Mouse (Mus musculus): ENCODE results near the gene Pam16. TPM values are rescaled to one million over a fixed set of nuclear protein-coding genes. Genes with fewer than 3 reads are reported as not detected.

Gene Pam16
- polyA plus RNA-seq, 1 experiment from 2014 or later: 114 TPM

- Histone ChIP-seq H3K27ac (peak overlapping the region; percentile 46; the same call in 1 of the 2 replicates), H3K4me2 (no peak overlapping the region), H3K4me3 (replicated peaks) (no peak overlapping the region), H3K36me3 (replicated peaks) (peaks cover 30% of the 10 kb centered on the region), H3K4me1 (peaks cover 59% of the 10 kb centered on the region), H3K27me3 (no peaks in the 10 kb centered on the region), H3K9ac (no peak overlapping the region), H3K9me3 (no peaks in the 10 kb centered on the region)
- WGBS: 40% methylated on average over 5 of the region's 5 CpGs
- ATAC-seq (ENCODE audit: low FRiP score): 0 out of 2 replicates have a peak, but pooled peaks have one; percentile 12
Observed at GRCm38 (mm10) chr16:4606431-4607084, 18.2 kb downstream of the Pam16 start.

GRCm38 (mm10) chr16:4605514-4606131 lies 19.2 kb downstream of the Pam16 start:
- Histone ChIP-seq H3K27ac (peak overlapping the region; percentile 46; the same call in 1 of the 2 replicates), H3K4me3 (replicated peaks) (no peak overlapping the region), H3K27me3 (no peaks in the 10 kb centered on the region)

DNA sequence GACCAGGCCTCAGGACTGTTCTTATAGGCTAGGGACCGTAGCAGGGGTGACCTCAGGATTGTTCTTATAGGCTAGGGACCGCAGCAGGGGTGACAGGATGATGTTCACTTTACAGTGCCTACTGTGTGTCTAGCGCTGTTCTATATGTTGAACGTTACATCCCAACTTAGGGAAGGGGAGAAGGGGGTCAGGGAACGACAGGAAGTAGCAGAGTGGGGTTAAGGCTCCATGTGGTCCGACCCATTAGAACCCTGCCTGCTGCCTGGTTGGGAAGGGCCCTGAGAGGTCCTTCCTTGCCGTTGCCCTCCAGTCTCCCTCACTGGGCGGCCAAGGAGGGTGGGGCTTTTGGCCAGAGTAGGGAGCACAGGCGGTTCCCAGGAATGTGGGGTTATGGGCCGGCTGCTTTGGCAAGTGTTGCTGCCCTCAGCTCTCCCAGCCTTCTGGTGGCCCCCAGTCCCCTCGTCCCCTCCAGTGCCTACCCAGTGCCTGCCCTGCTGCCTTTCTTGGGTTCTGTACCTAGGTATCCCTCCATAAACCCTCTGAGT lies 20.4 kb downstream of the Pam16 start:
- H3K9me3 ChIP-seq: no peaks in the 10 kb centered on the region

More at GRCm38 (mm10) chr16:4605514-4606131, 19.2 kb downstream of the Pam16 start:
- 0 out of 2 replicates have a peak, but pooled peaks have one; percentile 42 for ATAC-seq (ENCODE audit: low FRiP score)
- no peak overlapping the region for H3K9ac ChIP-seq
- 39% methylated on average over 13 of the region's 13 CpGs for WGBS
- no peak overlapping the region for H3K4me2 ChIP-seq
- peaks cover 23% of the 10 kb centered on the region for H3K36me3 ChIP-seq (replicated peaks)
- H3K4me1 ChIP-seq: peaks cover 68% of the 10 kb centered on the region
- H3K9me3 ChIP-seq: no peaks in the 10 kb centered on the region

GRCm38 (mm10) chr16:4603453-4603837 lies 21.3 kb downstream of the Pam16 start:
- Histone ChIP-seq H3K27ac (peak overlapping the region; percentile 57; the same call in 1 of the 2 replicates), H3K27me3 (no peaks in the 10 kb centered on the region), H3K36me3 (replicated peaks) (peaks cover under 1% of the 10 kb centered on the region), H3K9ac (peak overlapping the region; percentile 48; the same call in 1 of the 2 replicates), H3K9me3 (no peaks in the 10 kb centered on the region), H3K4me3 (replicated peaks) (no peak overlapping the region), H3K4me2 (no peak overlapping the region), H3K4me1 (peaks cover 89% of the 10 kb centered on the region)
- no peak for ATAC-seq (ENCODE audit: low FRiP score)
- 71% methylated on average over 1 of the region's 1 CpGs for WGBS

More for the DNA sequence above, 20.4 kb downstream of the Pam16 start:
- 80% methylated on average over 11 of the region's 11 CpGs for WGBS
- Histone ChIP-seq H3K4me3 (replicated peaks) (no peak overlapping the region), H3K9ac (no peak overlapping the region), H3K27ac (no peak overlapping the region; the same call in 1 of the 2 replicates), H3K4me2 (no peak overlapping the region), H3K36me3 (replicated peaks) (peaks cover 10% of the 10 kb centered on the region), H3K27me3 (no peaks in the 10 kb centered on the region), H3K4me1 (peaks cover 80% of the 10 kb centered on the region)
- no peak for ATAC-seq (ENCODE audit: low FRiP score)

- no peaks in the 10 kb centered on the region for H3K27me3 ChIP-seq
- H3K9ac ChIP-seq: peak overlapping the region; percentile 48; the same call in 1 of the 2 replicates
- WGBS: 41% methylated on average over 7 of the region's 7 CpGs
- H3K4me2 ChIP-seq: no peak overlapping the region
- H3K27ac ChIP-seq: peak overlapping the region; percentile 57; the same call in 1 of the 2 replicates
- no peak for ATAC-seq (ENCODE audit: low FRiP score)
- no peak overlapping the region for H3K4me3 ChIP-seq (replicated peaks)
- no peaks in the 10 kb centered on the region for H3K36me3 ChIP-seq (replicated peaks)
- no peaks in the 10 kb centered on the region for H3K9me3 ChIP-seq
- H3K4me1 ChIP-seq: peaks cover 95% of the 10 kb centered on the region
Observed at GRCm38 (mm10) chr16:4602766-4603452, 21.9 kb downstream of the Pam16 start.

- 21% methylated on average over 3 of the region's 3 CpGs for WGBS
- H3K9me3 ChIP-seq: no peaks in the 10 kb centered on the region
- ATAC-seq (ENCODE audit: low FRiP score): no peak
- no peaks in the 10 kb centered on the region for H3K36me3 ChIP-seq (replicated peaks)
- no peak overlapping the region for H3K4me2 ChIP-seq
- H3K27me3 ChIP-seq: no peaks in the 10 kb centered on the region
- no peak overlapping the region for H3K4me3 ChIP-seq (replicated peaks)
- peaks cover 97% of the 10 kb centered on the region for H3K4me1 ChIP-seq
- peak overlapping the region; percentile 57 for H3K27ac ChIP-seq
- H3K9ac ChIP-seq: peak overlapping the region; percentile 29; the same call in 1 of the 2 replicates
Observed at GRCm38 (mm10) chr16:4602189-4602588, 22.6 kb downstream of the Pam16 start.

DNA sequence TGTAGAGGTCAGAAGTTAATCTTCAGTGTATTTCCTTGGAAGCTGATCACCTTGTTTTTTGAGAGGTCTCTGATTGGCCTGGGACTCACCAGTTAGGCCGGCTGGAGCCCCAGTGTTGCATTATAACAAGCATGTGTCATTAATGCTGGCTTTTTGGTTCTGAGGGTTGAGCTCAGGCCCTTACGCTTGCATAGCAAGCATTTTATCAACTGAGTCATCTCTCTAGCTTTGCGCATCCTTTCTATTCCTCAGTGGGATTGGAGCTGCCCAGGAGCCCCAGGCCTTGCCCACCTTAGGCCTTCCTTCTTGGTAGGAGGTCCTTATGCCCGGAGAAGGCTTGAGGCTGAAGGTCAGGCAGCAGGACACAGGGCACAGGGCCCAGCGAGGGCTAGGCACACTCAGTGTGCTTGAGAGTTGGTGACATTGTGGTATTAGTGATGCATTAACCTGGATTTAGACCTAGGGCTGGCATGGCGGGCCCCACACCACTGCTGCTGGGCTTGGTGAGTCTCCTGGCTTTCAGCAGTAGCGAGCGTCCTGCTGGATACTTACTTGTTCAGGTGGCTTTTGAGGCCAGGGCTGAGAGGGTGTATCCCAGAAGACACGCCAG lies 24.0 kb downstream of the Pam16 start:
- H3K27me3 ChIP-seq: no peaks in the 10 kb centered on the region
- H3K27ac ChIP-seq: no peak overlapping the region
- H3K4me2 ChIP-seq: no peak overlapping the region
- no peaks in the 10 kb centered on the region for H3K36me3 ChIP-seq (replicated peaks)
- H3K4me3 ChIP-seq (replicated peaks): no peak overlapping the region
- H3K4me1 ChIP-seq: peaks cover 97% of the 10 kb centered on the region
- no peak overlapping the region for H3K9ac ChIP-seq
- 83% methylated on average over 9 of the region's 9 CpGs for WGBS
- ATAC-seq (ENCODE audit: low FRiP score): no peak
- H3K9me3 ChIP-seq: no peaks in the 10 kb centered on the region

DNA sequence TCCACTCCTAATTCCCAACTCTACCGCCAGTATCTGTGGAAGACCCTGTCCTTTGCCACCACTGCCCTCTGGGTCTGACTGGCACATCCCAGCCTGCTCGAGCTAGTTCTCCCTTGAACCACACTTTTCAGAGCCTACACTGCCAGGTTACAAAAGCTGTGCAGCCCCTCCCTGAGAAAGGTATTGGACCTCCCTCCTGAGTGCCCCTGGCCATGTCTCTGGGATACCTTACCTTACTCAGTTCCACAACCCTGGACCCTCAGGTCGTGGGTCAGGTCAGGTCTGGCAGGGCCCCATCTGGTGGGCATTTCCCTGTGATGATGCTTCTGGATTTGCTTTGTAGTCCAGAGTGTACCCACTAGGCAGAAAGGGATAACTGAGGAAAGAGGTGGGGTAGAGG lies 25.2 kb downstream of the Pam16 start:
- no peaks in the 10 kb centered on the region for H3K9me3 ChIP-seq
- ATAC-seq (ENCODE audit: low FRiP score): no peak
- 77% methylated on average over 3 of the region's 3 CpGs for WGBS
- H3K4me3 ChIP-seq (replicated peaks): no peak overlapping the region
- no peak overlapping the region for H3K9ac ChIP-seq
- no peaks in the 10 kb centered on the region for H3K36me3 ChIP-seq (replicated peaks)
- no peak overlapping the region for H3K4me2 ChIP-seq
- no peaks in the 10 kb centered on the region for H3K27me3 ChIP-seq
- peaks cover 93% of the 10 kb centered on the region for H3K4me1 ChIP-seq
- H3K27ac ChIP-seq: no peak overlapping the region

GRCm38 (mm10) chr16:4598891-4599543 lies 25.8 kb downstream of the Pam16 start:
- Histone ChIP-seq H3K36me3 (replicated peaks) (no peaks in the 10 kb centered on the region), H3K4me3 (replicated peaks) (no peak overlapping the region), H3K27ac (peak overlapping the region; percentile 70), H3K27me3 (no peaks in the 10 kb centered on the region), H3K4me2 (peak overlapping the region; percentile 93), H3K9ac (no peak overlapping the region), H3K9me3 (no peaks in the 10 kb centered on the region), H3K4me1 (peaks cover 87% of the 10 kb centered on the region)
- 34% methylated on average over 6 of the region's 6 CpGs for WGBS
- no peak for ATAC-seq (ENCODE audit: low FRiP score)

- H3K4me3 ChIP-seq (replicated peaks): no peak overlapping the region
- H3K27me3 ChIP-seq: no peaks in the 10 kb centered on the region
- H3K36me3 ChIP-seq (replicated peaks): no peaks in the 10 kb centered on the region
- H3K4me1 ChIP-seq: peaks cover 87% of the 10 kb centered on the region
- peak overlapping the region; percentile 93 for H3K4me2 ChIP-seq
- ATAC-seq (ENCODE audit: low FRiP score): no peak
- peak overlapping the region; percentile 63; the same call in 1 of the 2 replicates for H3K27ac ChIP-seq
- no peaks in the 10 kb centered on the region for H3K9me3 ChIP-seq
- 0 out of 2 replicates have a peak overlapping the region, but pooled peaks have one; percentile 21 for H3K9ac ChIP-seq
- WGBS: 80% methylated on average over 5 of the region's 5 CpGs
Observed at GRCm38 (mm10) chr16:4598041-4598440, 26.7 kb downstream of the Pam16 start.

- ATAC-seq (ENCODE audit: low FRiP score): no peak
- H3K4me2 ChIP-seq: peak overlapping the region; percentile 93
- peak overlapping the region; percentile 21; the same call in 1 of the 2 replicates for H3K9ac ChIP-seq
- H3K4me3 ChIP-seq (replicated peaks): no peak overlapping the region
- peaks cover 87% of the 10 kb centered on the region for H3K4me1 ChIP-seq
- H3K9me3 ChIP-seq: no peaks in the 10 kb centered on the region
- no peaks in the 10 kb centered on the region for H3K36me3 ChIP-seq (replicated peaks)
- peak overlapping the region; percentile 63; the same call in 1 of the 2 replicates for H3K27ac ChIP-seq
- H3K27me3 ChIP-seq: no peaks in the 10 kb centered on the region
- 56% methylated on average over 7 of the region's 7 CpGs for WGBS
Observed at GRCm38 (mm10) chr16:4597296-4597695, 27.5 kb downstream of the Pam16 start.

All from forebrain, embryonic 12.5 days (tissue).